Comparison of ENCODE assay signal across 12 mouse cellular contexts in the genomic region with DNA sequence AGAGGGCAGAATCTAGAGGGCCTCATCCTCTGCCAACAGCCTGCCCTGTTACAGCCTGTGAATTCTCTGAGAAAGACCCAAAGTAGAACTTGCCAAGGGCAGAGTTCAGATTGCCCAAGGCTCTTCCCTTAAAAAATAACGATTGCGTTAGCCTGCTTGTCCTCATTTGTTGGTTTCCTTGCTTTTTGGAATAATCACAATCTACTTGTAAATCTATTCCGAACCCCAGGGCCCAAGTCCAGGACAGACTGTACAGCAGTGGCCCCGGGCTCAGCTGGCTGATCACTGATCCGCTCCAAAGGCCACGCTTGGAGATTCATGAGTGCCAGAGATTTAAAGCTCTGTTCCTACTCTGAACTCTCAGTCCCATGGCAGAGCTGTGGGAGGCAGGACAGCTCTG. TPM values are rescaled to one million over a fixed set of nuclear protein-coding genes. Genes with fewer than 3 reads are reported as not detected.
DNase-seq lines count a peak whose midpoint lies in the region; ATAC-seq and TF ChIP-seq lines count a peak whose summit lies in the region.
"Had no signal": no experiment of that assay in that cellular context is flagged by ENCODE, and none has a peak within 500 bp of the region (broad histone marks: within the 10 kb centered on the region; RNA-seq: fewer than 3 reads in every experiment).

No protein-coding gene starts in this region.

- no peak overlapping the region for H3K4me2 ChIP-seq in kidney, embryonic 16.5 days (replicated peaks; ENCODE audit: low read depth, low read length)

- H3K4me3 ChIP-seq in kidney, adult 2 months (ENCODE audit: insufficient read depth, low read depth, low read length): no peak overlapping the region
- no peak overlapping the region for H3K4me3 ChIP-seq in kidney, embryonic 16.5 days (ENCODE audit: low read length)
- H3K4me3 ChIP-seq in brown adipose tissue, adult 24 weeks (ENCODE audit: insufficient read depth, low read depth, low read length): no peak overlapping the region

- H3K27ac ChIP-seq in kidney, adult 2 months (ENCODE audit: insufficient read depth, low read depth, low read length): peak overlapping the region; percentile 8; the same call in 1 of the 2 replicates
- no peak overlapping the region for H3K27ac ChIP-seq in kidney, embryonic 16.5 days (ENCODE audit: low read length)
- H3K27ac ChIP-seq in brown adipose tissue, adult 24 weeks (replicated peaks; ENCODE audit: low read depth, low read length): peak overlapping the region; percentile 40; the same call in 1 of the 2 replicates

- no peak for ATAC-seq in kidney, embryonic 16.5 days (ENCODE audit: low FRiP score, low TSS enrichment)
- no peak for ATAC-seq in cerebellum, adult (ENCODE audit: insufficient number of reproducible peaks, low FRiP score, low TSS enrichment)

- peaks cover 10% of the 10 kb centered on the region; the same call in 1 of the 2 replicates for H3K4me1 ChIP-seq in kidney, adult 2 months (ENCODE audit: control insufficient read depth, insufficient read depth, low read length)
- no peaks in the 10 kb centered on the region for H3K4me1 ChIP-seq in kidney, embryonic 16.5 days (ENCODE audit: insufficient read depth, low read length)
- H3K4me1 ChIP-seq in brown adipose tissue, adult 24 weeks (ENCODE audit: control insufficient read depth, insufficient read depth, insufficient read length, low read length): peaks cover 36% of the 10 kb centered on the region

- no peaks in the 10 kb centered on the region for H3K27me3 ChIP-seq in kidney, adult 2 months (replicated peaks; ENCODE audit: control insufficient read depth, insufficient read depth, low read length)
- H3K27me3 ChIP-seq in kidney, embryonic 16.5 days (ENCODE audit: insufficient read depth, low read length): no peaks in the 10 kb centered on the region
- H3K27me3 ChIP-seq: CH12.LX had no signal

- peak; percentile 94 for DNase-seq in kidney, adult 2 months
- DNase-seq in kidney, postnatal 25 days: peak; percentile 77 to 93
- DNase-seq in lung, postnatal 14 days: peak; percentile 30
- no peak for DNase-seq in frontal cortex, postnatal 25 days (ENCODE audit: low spot score in 2 of 2)
- DNase-seq: cerebellum, postnatal 36 days; heart, postnatal 10 days; thymus, postnatal 36 days had no signal

- H3K9me3 ChIP-seq in kidney, embryonic 16.5 days (ENCODE audit: low read length): 0 out of 2 replicates have a peak, but pooled peaks cover 5% of the 10 kb centered on the region

- no peak for TF ChIP-seq POLR2A in kidney, adult 2 months (IDR thresholded peaks at IDR 0.05; ENCODE audit: low read depth, low read length)

- no peaks in the 10 kb centered on the region for H3K36me3 ChIP-seq in kidney, adult 2 months (ENCODE audit: control insufficient read depth, insufficient read depth, low read length)
- no peaks in the 10 kb centered on the region for H3K36me3 ChIP-seq in kidney, embryonic 16.5 days (ENCODE audit: insufficient read depth, low read length)

- TF ChIP-seq CTCF in kidney, adult 2 months (conservative IDR thresholded peaks at IDR 0.05; ENCODE audit: insufficient read depth, insufficient read length, low read depth, low read length): no peak

- H3K9ac ChIP-seq in kidney, embryonic 16.5 days (replicated peaks; ENCODE audit: low read length): no peak overlapping the region

- WGBS in kidney, adult 2 months: 33% methylated on average over 6 of the region's 6 CpGs
- 56% methylated on average over 6 of the region's 6 CpGs for WGBS in kidney, embryonic 16.5 days

RNA-seq across cellular contexts. Expression of a gene that starts 34.0 kb away (rescaled TPM):
- polyA plus RNA-seq in kidney, adult 2 months (2012; rRNA removed): 0.03 and 0.11 TPM in 2 replicates
- polyA plus RNA-seq in kidney, embryonic 16.5 days (2015; fragmentation: Nextera tagmentation; extraction: Ambion mirVana): 0.06 TPM in 1 of 2 replicates, not detected in the other
- polyA plus RNA-seq in brown adipose tissue, adult 24 weeks (2012; ENCODE audit: insufficient read depth, insufficient read length, missing spikeins): not detected in 2 replicates
- polyA plus RNA-seq: intestine, embryonic 14.5 days had no signal

RNA-seq across cellular contexts. Expression of a gene that starts 34.3 kb away (rescaled TPM):
- polyA plus RNA-seq in kidney, adult 2 months (2012; rRNA removed): 6.5 and 8.4 TPM in 2 replicates
- 3.4 and 3.7 TPM in 2 replicates for polyA plus RNA-seq in kidney, embryonic 16.5 days (2015; fragmentation: Nextera tagmentation; extraction: Ambion mirVana)
- polyA plus RNA-seq in brown adipose tissue, adult 24 weeks (2012; ENCODE audit: insufficient read depth, insufficient read length, missing spikeins): 2.8 and 3.4 TPM in 2 replicates

Comparison
In these comparisons a context has a peak if more than half of its experiments do, and no peak if none do; other contexts are left out.
1. DNase-seq: peak in kidney, adult 2 months (single experiment), kidney, postnatal 25 days (2 of 2) and lung, postnatal 14 days (single experiment); none in frontal cortex, postnatal 25 days (0 of 2).